Mouse (Mus musculus): ENCODE data around the gene 2310057M21Rik. TPM values are rescaled to one million over a fixed set of nuclear protein-coding genes. Genes with fewer than 3 reads are reported as not detected.

The 2310057M21Rik gene
- polyA plus RNA-seq, 1 experiment from 2014 or later: 30.0 TPM

DNA sequence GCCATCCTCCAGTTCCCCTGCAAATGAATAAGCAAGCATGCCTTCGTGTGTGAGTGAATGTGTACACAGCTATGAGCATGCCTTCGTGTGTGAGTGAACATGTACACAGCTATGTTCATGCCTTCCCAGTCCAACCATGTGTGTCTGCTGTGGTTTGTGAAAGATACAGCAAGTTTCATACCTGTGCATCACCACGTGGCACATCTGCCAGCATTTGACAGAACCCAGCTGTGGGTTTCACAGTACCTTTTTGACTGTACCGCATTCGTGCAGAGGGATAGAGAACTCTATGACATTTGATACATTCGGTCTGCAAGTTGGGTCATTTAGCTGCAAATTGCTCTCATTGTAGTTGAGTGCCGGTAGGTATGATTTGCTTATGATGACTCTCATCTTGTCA lies 48.1 kb downstream of the 2310057M21Rik start:
- Histone ChIP-seq H3K4me2 (no peak overlapping the region), H3K27ac (no peak overlapping the region), H3K27me3 (no peaks in the 10 kb centered on the region), H3K4me3 (no peak overlapping the region), H3K9me3 (no peaks in the 10 kb centered on the region), H3K9ac (no peak overlapping the region), H3K4me1 (replicated peaks) (no peaks in the 10 kb centered on the region), H3K36me3 (no peaks in the 10 kb centered on the region)
- 86% methylated on average over 7 of the region's 7 CpGs for WGBS
- ATAC-seq (ENCODE audit: low FRiP score): no peak

DNA sequence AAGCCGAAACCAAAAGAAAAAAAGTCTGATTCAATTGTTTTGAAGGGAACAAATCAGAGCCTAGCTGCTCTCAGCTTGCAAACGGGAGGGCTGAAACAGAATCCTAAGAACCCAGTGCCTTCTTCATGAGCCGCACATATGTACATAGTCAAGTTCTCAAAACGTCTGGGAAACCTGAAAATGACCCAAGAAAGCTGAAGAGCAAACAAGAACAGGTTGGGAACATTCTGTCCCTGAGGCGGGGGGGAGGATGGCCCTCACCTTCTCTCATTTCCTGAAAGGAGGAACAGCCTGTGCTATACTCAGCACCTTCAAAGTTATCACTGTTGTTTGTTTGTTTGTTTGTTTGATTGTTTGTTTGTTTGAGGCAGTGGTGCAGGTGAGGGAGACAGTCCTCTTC lies 55.8 kb downstream of the 2310057M21Rik start:
- H3K36me3 ChIP-seq: no peaks in the 10 kb centered on the region
- no peak overlapping the region for H3K4me3 ChIP-seq
- H3K4me1 ChIP-seq (replicated peaks): no peaks in the 10 kb centered on the region
- H3K4me2 ChIP-seq: no peak overlapping the region
- H3K9me3 ChIP-seq: no peaks in the 10 kb centered on the region
- H3K27me3 ChIP-seq: no peaks in the 10 kb centered on the region
- H3K27ac ChIP-seq: no peak overlapping the region
- 83% methylated on average over 5 of the region's 5 CpGs for WGBS
- no peak overlapping the region for H3K9ac ChIP-seq
- ATAC-seq (ENCODE audit: low FRiP score): no peak

DNA sequence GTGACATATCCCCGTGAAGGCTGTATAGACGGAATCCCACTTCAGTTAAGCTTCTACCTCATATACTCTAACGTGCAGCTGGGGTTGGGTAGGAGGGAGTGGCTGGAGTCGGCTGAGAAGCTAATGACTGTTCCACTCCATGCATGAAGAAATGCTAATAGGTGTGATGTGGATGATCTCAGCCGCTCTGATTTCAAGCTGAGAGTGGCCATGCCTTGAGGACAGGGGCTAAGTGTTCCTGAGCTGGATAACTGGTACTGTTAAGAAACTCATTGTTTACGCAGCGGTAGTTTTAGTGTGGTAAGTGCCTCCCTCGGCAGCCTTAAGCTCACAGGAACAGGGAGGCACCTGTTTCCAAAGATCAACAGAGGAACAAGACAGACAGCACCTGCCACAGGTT lies 59.2 kb downstream of the 2310057M21Rik start:
- Histone ChIP-seq H3K36me3 (no peaks in the 10 kb centered on the region), H3K4me2 (no peak overlapping the region), H3K9ac (no peak overlapping the region), H3K4me1 (replicated peaks) (no peaks in the 10 kb centered on the region), H3K4me3 (no peak overlapping the region), H3K9me3 (no peaks in the 10 kb centered on the region), H3K27ac (no peak overlapping the region), H3K27me3 (no peaks in the 10 kb centered on the region)
- ATAC-seq (ENCODE audit: low FRiP score): no peak
- 78% methylated on average over 8 of the region's 8 CpGs for WGBS

DNA sequence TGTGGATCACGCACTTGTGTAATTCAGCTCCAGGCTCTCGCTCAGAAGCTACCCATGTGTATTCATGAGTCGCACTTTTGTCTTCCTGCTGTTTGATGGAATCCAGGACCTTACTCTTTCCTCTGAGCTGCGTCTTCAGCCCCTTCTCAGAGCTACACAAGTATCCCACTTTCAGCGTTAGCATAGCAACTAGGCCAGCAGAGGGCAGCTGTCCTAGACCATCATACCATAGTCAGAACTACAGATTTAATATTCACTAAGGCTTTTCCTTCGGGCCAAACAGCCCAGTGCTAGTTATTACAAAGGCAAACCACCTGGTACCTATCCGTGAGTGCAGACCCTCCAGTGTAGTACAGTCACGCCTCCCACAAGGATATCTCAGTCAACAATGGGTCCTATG lies 65.4 kb downstream of the 2310057M21Rik start:
- Histone ChIP-seq H3K9ac (no peak overlapping the region), H3K4me1 (replicated peaks) (no peaks in the 10 kb centered on the region), H3K4me3 (no peak overlapping the region), H3K27ac (no peak overlapping the region), H3K27me3 (no peaks in the 10 kb centered on the region), H3K36me3 (no peaks in the 10 kb centered on the region), H3K9me3 (no peaks in the 10 kb centered on the region), H3K4me2 (no peak overlapping the region)
- 79% methylated on average over 8 of the region's 8 CpGs for WGBS
- ATAC-seq (ENCODE audit: low FRiP score): no peak

Other genes starting within 250 kb of the 2310057M21Rik start
- gene 4933402N03Rik, start 216.4 kb downstream of the 2310057M21Rik start, polyA plus RNA-seq (2015; fragmentation: Nextera tagmentation; extraction: Ambion mirVana): not detected in 2 replicates
- gene 5430419D17Rik, start 188.4 kb downstream of the 2310057M21Rik start, polyA plus RNA-seq (2015; fragmentation: Nextera tagmentation; extraction: Ambion mirVana): not detected in 2 replicates
- not detected in 2 replicates for gene Cuzd1, start 40.5 kb downstream of the 2310057M21Rik start, polyA plus RNA-seq (2015; fragmentation: Nextera tagmentation; extraction: Ambion mirVana)
- gene Fam24b, start 33.2 kb downstream of the 2310057M21Rik start, polyA plus RNA-seq (2015; fragmentation: Nextera tagmentation; extraction: Ambion mirVana): not detected in 2 replicates
- not detected in 2 replicates for gene Fam24a, start 28.9 kb downstream of the 2310057M21Rik start, polyA plus RNA-seq (2015; fragmentation: Nextera tagmentation; extraction: Ambion mirVana)
- 42.7 and 46.4 TPM in 2 replicates for gene Pstk, start 8.4 kb upstream of the 2310057M21Rik start, polyA plus RNA-seq (2015; fragmentation: Nextera tagmentation; extraction: Ambion mirVana)
- gene Ikzf5, start 47.8 kb upstream of the 2310057M21Rik start, polyA plus RNA-seq (2015; fragmentation: Nextera tagmentation; extraction: Ambion mirVana): 13.1 and 14.9 TPM in 2 replicates
- 98.6 and 99.7 TPM in 2 replicates for gene Acadsb, start 47.8 kb upstream of the 2310057M21Rik start, polyA plus RNA-seq (2015; fragmentation: Nextera tagmentation; extraction: Ambion mirVana)
- gene Hmx3, start 180.1 kb upstream of the 2310057M21Rik start, polyA plus RNA-seq (2015; fragmentation: Nextera tagmentation; extraction: Ambion mirVana): 1.3 and 1.6 TPM in 2 replicates
- gene Hmx2, start 186.0 kb upstream of the 2310057M21Rik start, polyA plus RNA-seq (2015; fragmentation: Nextera tagmentation; extraction: Ambion mirVana): 2.4 and 3.3 TPM in 2 replicates
- 178 and 200 TPM in 2 replicates for gene Bub3, start 197.5 kb upstream of the 2310057M21Rik start, polyA plus RNA-seq (2015; fragmentation: Nextera tagmentation; extraction: Ambion mirVana)

Measured in hindbrain, embryonic 13.5 days (tissue).